Mouse (Mus musculus): ENCODE data around the gene Retreg1. TPM values are rescaled to one million over a fixed set of nuclear protein-coding genes. Genes with fewer than 3 reads are reported as not detected.

Gene Retreg1
- total and polyA plus RNA-seq, 2 experiments from 2014 or later = 19.1 to 38.1 TPM

DNA sequence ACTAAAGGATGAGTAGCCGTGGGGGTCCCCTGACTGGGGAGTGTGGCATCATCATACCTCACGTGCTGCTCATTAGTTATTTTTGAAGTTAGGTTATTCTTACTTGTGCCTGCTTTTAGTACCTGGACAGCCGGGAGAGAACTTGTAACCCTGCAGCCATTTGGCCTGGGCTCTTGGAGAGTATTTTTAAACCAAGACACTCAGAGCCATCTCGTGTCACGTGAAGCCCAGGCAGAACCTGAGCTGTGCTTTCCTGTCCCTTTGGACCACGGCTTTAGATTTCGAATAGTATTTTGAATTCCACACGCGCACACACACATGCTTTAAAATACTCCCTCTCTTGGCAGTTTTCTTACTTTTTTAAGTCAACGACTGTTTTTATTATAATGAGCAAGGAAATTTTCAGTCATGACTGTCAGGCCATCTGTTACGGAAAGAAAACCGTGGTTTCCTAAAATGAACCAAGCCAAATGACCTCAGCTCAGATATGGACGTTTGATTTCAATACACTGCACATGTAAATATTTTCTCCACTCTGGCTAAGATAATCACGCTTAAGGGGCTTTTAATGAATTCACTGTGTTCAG is 61.5 kb downstream of the Retreg1 start:
- H3K4me2 ChIP-seq (ENCODE audit: low read depth) = no peak overlapping the region
- 59% methylated on average over 14 of the region's 14 CpGs for WGBS
- H3K36me3 ChIP-seq (ENCODE audit: insufficient read depth) = no peaks in the 10 kb centered on the region
- H3K4me3 ChIP-seq (ENCODE audit: low read depth, low read length) = no peak overlapping the region
- no peaks in the 10 kb centered on the region; the same call in 1 of the 2 replicates for H3K4me1 ChIP-seq (ENCODE audit: insufficient read depth)
- H3K9ac ChIP-seq = no peak overlapping the region
- DNase-seq = peak; percentile 66
- no peak for TF ChIP-seq CTCF (IDR thresholded peaks at IDR 0.05; ENCODE audit: low read depth)
- peak; percentile 42 for ATAC-seq
- no peaks in the 10 kb centered on the region for H3K27me3 ChIP-seq (ENCODE audit: insufficient read depth, low read length)
- no peaks in the 10 kb centered on the region for H3K9me3 ChIP-seq (ENCODE audit: low read length)
- no peak overlapping the region for H3K27ac ChIP-seq (ENCODE audit: low read depth, low read length)

DNA sequence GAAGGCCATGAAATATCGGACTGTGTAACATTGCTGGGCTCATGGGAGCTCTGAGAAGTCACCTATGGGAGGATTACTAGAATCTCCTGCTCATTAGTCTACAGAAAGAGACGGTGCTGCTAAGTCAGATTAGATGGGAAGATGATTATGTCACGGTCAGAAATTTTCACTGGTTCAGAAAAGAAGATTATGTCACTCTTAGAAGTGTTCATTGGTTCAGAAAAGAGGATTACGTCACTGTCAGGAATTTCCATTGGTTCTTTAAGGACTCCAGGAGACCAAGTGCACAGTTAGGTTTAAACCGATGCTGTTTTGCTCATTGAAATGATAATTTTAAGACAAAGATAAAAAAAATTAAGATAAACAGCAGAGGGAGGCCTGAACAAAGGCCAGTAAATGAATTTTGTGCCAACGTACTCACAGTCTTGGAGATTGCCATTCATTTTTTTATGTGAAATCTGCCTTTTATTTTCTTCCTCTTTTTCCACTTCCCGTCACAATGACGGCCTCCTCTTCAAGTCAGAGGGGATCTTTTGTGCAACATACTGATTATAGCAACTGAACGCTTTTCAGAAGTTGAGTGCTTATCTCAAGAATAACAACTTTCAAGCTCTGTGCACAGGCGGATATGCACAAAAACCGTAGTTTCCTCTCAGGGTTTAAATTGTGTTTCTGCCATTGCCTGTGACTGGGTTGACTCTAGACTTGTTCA is 67.0 kb downstream of the Retreg1 start:
- H3K27ac ChIP-seq (ENCODE audit: low read depth, low read length) = peak overlapping the region; percentile 47; the same call in 1 of the 2 replicates

DNA sequence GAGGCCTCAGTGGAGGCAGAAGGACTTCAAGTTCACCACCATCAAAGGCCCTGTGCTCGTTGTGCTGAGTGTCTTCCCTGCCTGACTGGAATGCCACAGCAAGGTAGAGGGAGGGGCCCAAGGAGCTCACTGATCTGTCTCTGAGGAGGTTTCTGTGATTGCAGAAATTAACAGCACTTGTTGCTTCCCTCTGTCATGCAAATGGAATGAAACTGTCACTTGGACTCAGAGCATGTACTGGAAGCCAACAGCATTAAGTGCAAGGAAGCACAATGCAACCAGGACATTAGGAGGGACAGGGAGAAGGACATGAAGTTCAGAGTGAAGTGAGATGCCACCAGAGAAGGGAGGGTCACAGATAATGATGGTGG is 67.5 kb downstream of the Retreg1 start:
- ATAC-seq (peak; percentile 18; the same call in 1 of the 2 replicates), DNase-seq (no peak)
- H3K9me3 ChIP-seq (ENCODE audit: low read length) = no peaks in the 10 kb centered on the region
- H3K27me3 ChIP-seq (ENCODE audit: insufficient read depth, low read length) = no peaks in the 10 kb centered on the region
- H3K4me1 ChIP-seq (ENCODE audit: insufficient read depth) = no peaks in the 10 kb centered on the region; the same call in 1 of the 2 replicates
- 16% methylated on average over 1 of the region's 1 CpGs for WGBS
- H3K36me3 ChIP-seq (ENCODE audit: insufficient read depth) = no peaks in the 10 kb centered on the region
- no peak overlapping the region for H3K4me3 ChIP-seq (ENCODE audit: low read depth, low read length)
- peak overlapping the region; percentile 47; the same call in 1 of the 2 replicates for H3K27ac ChIP-seq (ENCODE audit: low read depth, low read length)
- TF ChIP-seq CTCF (IDR thresholded peaks at IDR 0.05; ENCODE audit: low read depth) = no peak
- no peak overlapping the region for H3K9ac ChIP-seq
- H3K4me2 ChIP-seq (ENCODE audit: low read depth) = no peak overlapping the region; the same call in 1 of the 2 replicates

More for the DNA sequence above, 67.0 kb downstream of the Retreg1 start:
- H3K27me3 ChIP-seq (ENCODE audit: insufficient read depth, low read length) = no peaks in the 10 kb centered on the region
- H3K4me2 ChIP-seq (ENCODE audit: low read depth) = no peak overlapping the region
- TF ChIP-seq CTCF (IDR thresholded peaks at IDR 0.05; ENCODE audit: low read depth) = no peak
- 23% methylated on average over 11 of the region's 11 CpGs for WGBS
- no peak overlapping the region for H3K4me3 ChIP-seq (ENCODE audit: low read depth, low read length)
- ATAC-seq (peak; percentile 94), DNase-seq (peak; percentile 54)
- no peaks in the 10 kb centered on the region; the same call in 1 of the 2 replicates for H3K4me1 ChIP-seq (ENCODE audit: insufficient read depth)
- no peaks in the 10 kb centered on the region for H3K9me3 ChIP-seq (ENCODE audit: low read length)
- no peak overlapping the region for H3K9ac ChIP-seq
- H3K36me3 ChIP-seq (ENCODE audit: insufficient read depth) = no peaks in the 10 kb centered on the region

DNA sequence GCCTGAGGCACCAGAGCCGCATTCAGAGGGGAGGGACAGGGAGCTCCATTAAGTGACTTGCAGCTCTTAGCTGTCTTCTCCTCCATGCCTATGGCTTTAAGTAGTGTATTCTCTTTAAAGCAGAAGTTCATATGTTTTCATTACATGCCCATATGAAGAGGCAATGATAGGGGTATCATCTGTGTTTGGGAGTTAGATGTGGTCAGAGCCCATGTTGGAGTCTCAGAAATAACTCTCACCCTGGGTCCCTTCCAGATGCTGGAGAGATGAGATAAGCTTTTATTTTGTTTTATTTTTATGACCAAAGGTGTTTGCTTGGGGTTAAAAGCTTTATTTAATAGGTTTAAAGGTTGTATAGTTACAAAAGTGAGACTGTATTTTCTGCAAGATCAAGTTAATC is 67.9 kb downstream of the Retreg1 start:
- Histone ChIP-seq H3K4me1 (ENCODE audit: insufficient read depth) (no peaks in the 10 kb centered on the region; the same call in 1 of the 2 replicates), H3K4me2 (ENCODE audit: low read depth) (no peak overlapping the region), H3K9me3 (ENCODE audit: low read length) (no peaks in the 10 kb centered on the region), H3K4me3 (ENCODE audit: low read depth, low read length) (no peak overlapping the region), H3K27ac (ENCODE audit: low read depth, low read length) (no peak overlapping the region), H3K36me3 (ENCODE audit: insufficient read depth) (no peaks in the 10 kb centered on the region), H3K9ac (no peak overlapping the region), H3K27me3 (ENCODE audit: insufficient read depth, low read length) (no peaks in the 10 kb centered on the region)
- ATAC-seq (no peak), DNase-seq (no peak)
- TF ChIP-seq CTCF (IDR thresholded peaks at IDR 0.05; ENCODE audit: low read depth) = no peak
- 79% methylated on average over 1 of the region's 1 CpGs for WGBS

DNA sequence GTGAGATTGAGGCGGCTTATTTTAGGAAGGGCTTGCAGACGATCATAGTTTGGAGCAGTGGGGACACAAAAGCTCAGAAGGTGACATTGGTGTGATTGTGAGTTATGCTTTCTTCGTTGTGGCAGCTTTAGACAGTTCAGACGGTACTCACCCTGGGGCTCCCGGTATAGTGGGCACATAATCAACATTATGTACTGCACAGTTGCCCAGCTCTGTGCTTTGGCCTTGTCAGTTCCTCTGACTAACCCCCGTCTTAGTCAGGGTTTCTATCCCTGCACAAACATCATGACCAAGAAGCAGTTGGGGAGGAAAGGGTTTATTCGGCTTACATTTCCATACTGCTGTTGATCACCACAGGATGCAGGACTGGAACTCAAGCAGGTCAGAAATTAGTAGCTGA is 69.9 kb downstream of the Retreg1 start:
- no peak for ATAC-seq

GRCm38 (mm10) chr15:25913659-25914058 is 70.7 kb downstream of the Retreg1 start:
- ATAC-seq (no peak), DNase-seq (no peak)
- no peak overlapping the region for H3K4me2 ChIP-seq (ENCODE audit: low read depth)
- H3K36me3 ChIP-seq (ENCODE audit: insufficient read depth) = no peaks in the 10 kb centered on the region
- H3K27ac ChIP-seq (ENCODE audit: low read depth, low read length) = no peak overlapping the region
- H3K9ac ChIP-seq = no peak overlapping the region
- WGBS = 87% methylated on average over 9 of the region's 9 CpGs
- H3K4me1 ChIP-seq (ENCODE audit: insufficient read depth) = no peaks in the 10 kb centered on the region; the same call in 1 of the 2 replicates
- H3K4me3 ChIP-seq (ENCODE audit: low read depth, low read length) = no peak overlapping the region
- no peak for TF ChIP-seq CTCF (IDR thresholded peaks at IDR 0.05; ENCODE audit: low read depth)
- no peaks in the 10 kb centered on the region for H3K9me3 ChIP-seq (ENCODE audit: low read length)
- H3K27me3 ChIP-seq (ENCODE audit: insufficient read depth, low read length) = no peaks in the 10 kb centered on the region

More for the DNA sequence above, 69.9 kb downstream of the Retreg1 start:
- no peak for TF ChIP-seq CTCF (IDR thresholded peaks at IDR 0.05; ENCODE audit: low read depth)
- WGBS = 88% methylated on average over 7 of the region's 7 CpGs
- H3K4me3 ChIP-seq (ENCODE audit: low read depth, low read length) = no peak overlapping the region
- no peak overlapping the region for H3K27ac ChIP-seq (ENCODE audit: low read depth, low read length)
- H3K27me3 ChIP-seq (ENCODE audit: insufficient read depth, low read length) = no peaks in the 10 kb centered on the region
- no peak overlapping the region for H3K9ac ChIP-seq
- H3K4me2 ChIP-seq (ENCODE audit: low read depth) = no peak overlapping the region
- H3K4me1 ChIP-seq (ENCODE audit: insufficient read depth) = no peaks in the 10 kb centered on the region; the same call in 1 of the 2 replicates
- no peaks in the 10 kb centered on the region for H3K9me3 ChIP-seq (ENCODE audit: low read length)
- DNase-seq = no peak
- H3K36me3 ChIP-seq (ENCODE audit: insufficient read depth) = no peaks in the 10 kb centered on the region

GRCm38 (mm10) chr15:25914160-25914559 is 71.2 kb downstream of the Retreg1 start:
- Histone ChIP-seq H3K9me3 (ENCODE audit: low read length) (no peaks in the 10 kb centered on the region), H3K36me3 (ENCODE audit: insufficient read depth) (no peaks in the 10 kb centered on the region), H3K4me3 (ENCODE audit: low read depth, low read length) (no peak overlapping the region), H3K27me3 (ENCODE audit: insufficient read depth, low read length) (no peaks in the 10 kb centered on the region), H3K4me2 (ENCODE audit: low read depth) (no peak overlapping the region), H3K9ac (no peak overlapping the region), H3K4me1 (ENCODE audit: insufficient read depth) (no peaks in the 10 kb centered on the region; the same call in 1 of the 2 replicates), H3K27ac (ENCODE audit: low read depth, low read length) (no peak overlapping the region)
- 87% methylated on average over 4 of the region's 4 CpGs for WGBS
- DNase-seq (no peak), ATAC-seq (no peak)
- no peak for TF ChIP-seq CTCF (IDR thresholded peaks at IDR 0.05; ENCODE audit: low read depth)

Data from forebrain, postnatal 0 days (tissue).